Mouse (Mus musculus): Measurements from ENCODE around the gene Cdc6.
"Not testable (repeated sequence)": the region's sequence is repeated elsewhere in the genome, so short reads cannot be mapped to it uniquely, and the experiment has no call there.

- TF ChIP-seq JUND (IDR thresholded peaks at IDR 0.05; ENCODE audit: low read depth, low read length); EP300 (IDR thresholded peaks at IDR 0.05; ENCODE audit: low read depth in 1 of 2, low read length in 2 of 2); MEF2A (IDR thresholded peaks at IDR 0.05; ENCODE audit: extremely low read depth, insufficient replicate concordance, low read depth, low read length, poor library complexity, severe bottlenecking); ELF1 (IDR thresholded peaks at IDR 0.05; ENCODE audit: low read depth, low read length): not testable (repeated sequence)
- TF ChIP-seq CTCF (IDR thresholded peaks at IDR 0.05 in 2 of 3, conservative IDR thresholded peaks at IDR 0.05 in 1 of 3; ENCODE audit: control insufficient read depth in 1 of 3, insufficient read depth in 1 of 3, low read depth in 2 of 3, low read length in 3 of 3, poor library complexity in 1 of 3, severe bottlenecking in 1 of 3): peak; percentile 55 to 75 (median 57)
- peak; percentile 70 for TF ChIP-seq ZC3H11A (IDR thresholded peaks at IDR 0.05; ENCODE audit: low read depth, low read length)
- TF ChIP-seq RAD21 (IDR thresholded peaks at IDR 0.05; ENCODE audit: low read depth, low read length): peak; percentile 63
Observed at GRCm38 (mm10) chr11:98916376-98916775, 8.8 kb downstream of the Cdc6 start.

Measured in MEL (cell line).